Mouse (Mus musculus) heart, adult 2 months (tissue): ENCODE measurements around the gene Cpe. TPM values are rescaled to one million over a fixed set of nuclear protein-coding genes. Genes with fewer than 3 reads are reported as not detected.

ENCODE experiments used
- DNase-seq, 2 experiments: peaks; one replicate each; pipeline ENCODE4 v3.0.0; 2021
- H3K27ac ChIP-seq: fragments of 200-600 bp; 2 replicates; pipeline ENCODE4 v1.8.1; 2022
- H3K27me3 ChIP-seq: fragments of 200-500 bp; 2 replicates; pipeline ENCODE4 v1.6.1; 2012; ENCODE audit warnings: mild to moderate bottlenecking, low read length, inconsistent platforms, mixed read lengths; ENCODE audit not compliant: control insufficient read depth, insufficient read depth
- H3K36me3 ChIP-seq: fragments of 200-500 bp; 2 replicates; pipeline ENCODE4 v1.6.1; 2012; ENCODE audit warnings: low read length, inconsistent platforms; ENCODE audit not compliant: control insufficient read depth, insufficient read depth
- H3K4me1 ChIP-seq: fragments of 200-500 bp; 2 replicates; pipeline ENCODE4 v1.6.1; 2011; ENCODE audit warnings: low read length; ENCODE audit not compliant: control insufficient read depth, insufficient read depth
- H3K4me3 ChIP-seq: fragments of 200-600 bp; 2 replicates; pipeline ENCODE4 v1.8.1; 2022
- H3K79me2 ChIP-seq: fragments of 200-500 bp; replicated peaks from 2 replicates; pipeline ENCODE4 v1.6.1; 2012; ENCODE audit warnings: mild to moderate bottlenecking, inconsistent platforms, low read length, moderate library complexity, mixed read lengths; ENCODE audit not compliant: control insufficient read depth, insufficient read depth
- H3K9ac ChIP-seq: fragments of 200-500 bp; 2 replicates; pipeline ENCODE4 v1.6.1; 2012; ENCODE audit warnings: low read depth, mild to moderate bottlenecking, control low read depth, inconsistent platforms, low read length, mixed read lengths
- CTCF ChIP-seq: fragments of 200-600 bp; IDR thresholded peaks from 2 replicates; pipeline ENCODE4 v1.8.1; 2022; ENCODE audit warnings: antibody characterized with exemption, mild to moderate bottlenecking, moderate library complexity
- EP300 ChIP-seq: fragments of 200-500 bp; IDR thresholded peaks from 2 replicates; pipeline ENCODE4 v1.6.1; 2011; ENCODE audit warnings: low read depth, low read length, control low read depth; ENCODE audit not compliant: insufficient read depth
- POLR2A ChIP-seq: fragments of 200-500 bp; IDR thresholded peaks from 2 replicates; pipeline ENCODE4 v1.6.1; 2011; ENCODE audit warnings: mild to moderate bottlenecking, low read depth, low read length, control low read depth; ENCODE audit not compliant: insufficient read depth
- WGBS: fragments of 180-500 bp; shearing (Covaris S2); methylation state at CpG from one replicate; pipeline ENCODE4 v1.1.7; 2018; 5-methylcytosine and 5-hydroxymethylcytosine counted together
- intact Hi-C: fragments of 180-260 bp; cut with DNase I; formaldehyde crosslinking; loops from one replicate; pipeline ENCODE4 v1.15.1; 2025
- polyA plus RNA-seq: library from polyadenylated mRNA; depleted of rRNA; stranded (reverse); fragments of >200 nt; gene quantifications from 2 replicates; pipeline ENCODE4 v1.2.3, GENCODE M21; 2012
- total RNA-seq, 2 experiments: library from RNA; stranded (reverse); gene quantifications; 2 replicates each; pipeline ENCODE4 v1.2.3; 2021

Gene Cpe
- total and polyA plus RNA-seq, 3 experiments = 112 to 256 (median 241) TPM

GRCm38 (mm10) chr8:64733271-64733943, 40.6 kb upstream of the Cpe start, which contains the start of gene Msmo1:
Gene Msmo1 (minus strand): TSS chr8:64733792.
- TF ChIP-seq POLR2A = peak; percentile 59
- TF ChIP-seq EP300 = no peak
- TF ChIP-seq CTCF = peak; percentile 18; the same call in 1 of the 2 replicates
- H3K79me2 ChIP-seq = no peaks in the 10 kb centered on the region
- peaks cover 2% of the 10 kb centered on the region; the same call in 1 of the 2 replicates for H3K4me1 ChIP-seq
- peak within 1 kb of the TSS; percentile 60 for H3K27ac ChIP-seq
- no peaks in the 10 kb centered on the region for H3K27me3 ChIP-seq
- WGBS = under 1% methylated on average over 60 of the region's 60 CpGs
- DNase-seq = peak; percentile 93 to 99
- H3K36me3 ChIP-seq = no peaks in the 10 kb centered on the region; the same call in 1 of the 2 replicates
- peak within 1 kb of the TSS; percentile 87 for H3K4me3 ChIP-seq
- peak within 1 kb of the TSS; percentile 69 for H3K9ac ChIP-seq
- intact Hi-C loops = loop anchor here (2.0 to 5.0 kb wide), 3 partner anchors 41 to 207 kb away; partner anchors contain the start of gene Cpe

DNA sequence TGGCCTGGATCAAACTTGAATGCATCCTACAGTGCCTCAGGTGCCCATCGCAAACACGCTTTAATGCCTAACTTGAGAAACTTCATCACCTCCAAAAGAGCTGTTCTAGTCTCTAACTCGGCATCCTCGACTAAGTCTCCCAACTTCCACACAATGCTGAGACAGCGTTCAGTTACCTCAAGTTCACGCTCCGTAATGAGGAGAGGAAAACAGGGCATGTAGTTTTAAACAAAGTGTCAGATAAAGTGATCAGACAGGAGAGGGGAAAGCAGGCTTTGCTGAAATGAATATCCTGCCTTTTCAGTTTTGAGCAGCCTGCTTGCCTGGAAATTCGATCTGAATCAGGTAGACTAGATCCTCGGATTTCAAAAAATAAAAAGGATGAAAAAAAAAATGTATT, 39.7 kb upstream of the Cpe start:
- WGBS = 12% methylated on average over 9 of the region's 9 CpGs
- intact Hi-C loops = loop anchor here (2.0 to 5.0 kb wide), 3 partner anchors 40 to 208 kb away; partner anchors contain the start of gene Cpe
- H3K4me1 ChIP-seq = peaks cover 2% of the 10 kb centered on the region; the same call in 1 of the 2 replicates
- H3K79me2 ChIP-seq = no peaks in the 10 kb centered on the region
- DNase-seq = no peak
- no peaks in the 10 kb centered on the region for H3K27me3 ChIP-seq
- no peaks in the 10 kb centered on the region; the same call in 1 of the 2 replicates for H3K36me3 ChIP-seq
- peak overlapping the region; percentile 87 for H3K4me3 ChIP-seq
- H3K27ac ChIP-seq = no peak overlapping the region; the same call in 1 of the 2 replicates
- no peak for TF ChIP-seq EP300
- no peak for TF ChIP-seq CTCF
- TF ChIP-seq POLR2A = no peak
- peak overlapping the region; percentile 49 for H3K9ac ChIP-seq

DNA sequence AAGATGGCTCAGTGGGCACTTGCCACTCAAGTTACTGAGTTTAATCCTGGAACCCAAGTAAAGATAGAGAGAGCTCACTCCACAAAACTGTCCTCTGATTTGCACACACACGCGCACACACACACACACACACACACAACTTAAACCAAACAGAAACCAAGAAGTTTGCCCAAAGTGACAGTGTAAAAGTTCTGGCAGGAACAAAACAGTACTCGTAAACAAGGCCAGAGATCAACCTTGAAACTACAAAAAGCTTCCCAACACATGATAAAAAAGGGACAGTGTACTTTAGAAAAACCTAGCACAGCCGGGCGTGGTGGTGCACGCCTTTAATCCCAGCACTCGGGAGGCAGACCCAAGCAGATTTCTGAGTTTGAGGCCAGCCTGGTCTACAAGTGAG, 35.3 kb upstream of the Cpe start:
- 93% methylated on average over 7 of the region's 7 CpGs for WGBS
- no peak for DNase-seq
- intact Hi-C loops = no loop called here
- Histone ChIP-seq H3K4me3 (no peak overlapping the region), H3K4me1 (peaks cover 2% of the 10 kb centered on the region), H3K27me3 (no peaks in the 10 kb centered on the region), H3K9ac (no peak overlapping the region), H3K27ac (no peak overlapping the region), H3K36me3 (no peaks in the 10 kb centered on the region; the same call in 1 of the 2 replicates), H3K79me2 (no peaks in the 10 kb centered on the region)
- no peak for TF ChIP-seq POLR2A
- TF ChIP-seq CTCF = no peak

DNA sequence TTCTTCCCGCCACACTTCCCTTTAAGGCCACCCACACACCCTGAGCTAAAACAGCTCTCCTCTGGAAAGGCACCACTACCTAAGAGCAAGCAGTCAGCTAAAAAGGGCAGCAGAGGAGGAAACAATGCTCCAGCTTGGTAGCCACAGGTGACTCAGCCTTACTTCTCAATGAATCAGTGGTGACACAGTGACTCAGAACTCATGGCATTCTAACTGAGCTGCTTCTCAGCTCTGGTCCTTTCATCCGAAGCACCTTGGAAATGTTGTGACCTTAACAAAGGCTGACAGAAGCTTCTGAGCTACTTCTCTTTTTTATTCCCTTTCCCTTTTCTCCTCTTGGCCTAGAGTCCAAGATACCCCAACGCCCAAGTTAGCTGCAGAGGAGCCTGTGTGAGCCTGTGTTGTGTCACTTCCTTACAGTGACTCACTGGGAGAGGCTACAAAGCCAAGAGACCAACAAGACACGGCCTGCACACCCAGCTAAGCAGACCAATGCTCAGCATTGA, 33.4 kb upstream of the Cpe start:
- intact Hi-C loops = no loop called here
- Histone ChIP-seq H3K36me3 (no peaks in the 10 kb centered on the region), H3K4me1 (no peaks in the 10 kb centered on the region; the same call in 1 of the 2 replicates)

DNA sequence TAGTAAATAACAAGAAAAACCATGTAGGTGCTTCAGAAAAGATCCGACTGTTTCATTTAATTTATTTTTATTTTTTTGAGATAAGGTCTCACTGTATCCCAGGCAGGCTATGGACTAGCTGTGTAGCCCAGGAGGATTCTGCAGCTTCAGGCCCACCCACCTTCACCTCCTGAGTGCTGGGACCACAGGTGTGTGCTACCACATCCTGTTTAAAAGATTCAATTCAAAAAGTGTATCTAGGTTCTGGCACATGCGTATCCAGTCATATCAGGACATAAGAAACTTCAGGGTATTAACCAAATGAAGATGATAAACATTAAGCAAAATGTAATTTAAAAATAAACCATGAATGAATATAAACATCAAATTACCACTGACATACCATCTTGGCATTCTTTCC, 30.4 kb upstream of the Cpe start:
- no peak for DNase-seq
- 85% methylated on average over 2 of the region's 2 CpGs for WGBS
- no peak overlapping the region for H3K4me3 ChIP-seq
- H3K27ac ChIP-seq = no peak overlapping the region
- no peaks in the 10 kb centered on the region for H3K27me3 ChIP-seq
- H3K9ac ChIP-seq = no peak overlapping the region
- intact Hi-C loops = no loop called here
- no peaks in the 10 kb centered on the region; the same call in 1 of the 2 replicates for H3K4me1 ChIP-seq
- no peaks in the 10 kb centered on the region for H3K36me3 ChIP-seq
- H3K79me2 ChIP-seq = no peaks in the 10 kb centered on the region
- no peak for TF ChIP-seq CTCF
- no peak for TF ChIP-seq EP300
- no peak for TF ChIP-seq POLR2A

More for the DNA sequence above, 33.4 kb upstream of the Cpe start:
- Histone ChIP-seq H3K27me3 (no peaks in the 10 kb centered on the region), H3K79me2 (no peaks in the 10 kb centered on the region), H3K27ac (no peak overlapping the region), H3K9ac (no peak overlapping the region), H3K4me3 (no peak overlapping the region)
- DNase-seq = no peak
- 64% methylated on average over 4 of the region's 4 CpGs for WGBS
- TF ChIP-seq POLR2A (no peak), EP300 (no peak), CTCF (no peak)

DNA sequence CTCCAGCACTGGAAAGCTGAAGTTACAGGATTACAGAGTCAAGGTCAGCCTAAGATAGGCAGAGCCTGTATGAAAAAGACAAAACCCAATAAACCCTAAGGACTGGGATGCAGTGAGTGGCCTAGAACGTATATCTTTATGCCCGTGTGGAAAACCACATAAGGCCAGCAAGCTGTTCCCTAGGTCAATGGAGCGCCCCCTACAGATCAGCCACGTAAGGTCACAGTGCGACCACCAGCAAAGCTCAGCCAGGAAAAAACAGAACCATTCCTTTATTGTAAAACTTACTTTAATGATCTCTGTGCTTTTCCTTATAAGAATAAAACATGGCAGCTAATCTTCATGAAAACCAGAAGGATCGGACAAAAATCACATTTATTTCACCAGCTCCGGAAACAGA, 25.0 kb upstream of the Cpe start:
- no peak overlapping the region for H3K9ac ChIP-seq
- H3K79me2 ChIP-seq = no peaks in the 10 kb centered on the region
- H3K4me1 ChIP-seq = no peaks in the 10 kb centered on the region
- no peak overlapping the region for H3K4me3 ChIP-seq
- WGBS = 89% methylated on average over 7 of the region's 7 CpGs
- no peak for DNase-seq
- H3K27ac ChIP-seq = no peak overlapping the region
- TF ChIP-seq CTCF (peak; percentile 16), POLR2A (no peak), EP300 (no peak)
- intact Hi-C loops = no loop called here
- H3K36me3 ChIP-seq = no peaks in the 10 kb centered on the region; the same call in 1 of the 2 replicates
- H3K27me3 ChIP-seq = no peaks in the 10 kb centered on the region
